Mouse (Mus musculus) embryonic facial prominence, embryonic 11.5 days (tissue): ENCODE data around the gene Plekhs1. TPM values are rescaled to one million over a fixed set of nuclear protein-coding genes. Genes with fewer than 3 reads are reported as not detected.

Experiments
- ATAC-seq: fragments of 200-750 bp; cut with Nextera tagmentation; replicated peaks from 2 replicates; pipeline ENCODE4 v1.8.0; 2017; ENCODE audit warnings: low read depth; ENCODE audit not compliant: insufficient number of reproducible peaks, low FRiP score, low TSS enrichment
- DNase-seq: peaks from one replicate; pipeline ENCODE4 v3.0.0-alpha.2; 2015; ENCODE audit warnings: low spot score
- H3K27ac ChIP-seq: fragments of 300-500 bp; sonication (generic); replicated peaks from 2 replicates; pipeline ENCODE4 v1.5.1; 2014; ENCODE audit warnings: mild to moderate bottlenecking, low read depth, low read length, control low read depth
- H3K27me3 ChIP-seq: fragments of 300-500 bp; sonication (generic); 2 replicates; pipeline ENCODE4 v1.6.1; 2014; ENCODE audit warnings: mild to moderate bottlenecking, low read length, moderate library complexity, mixed read lengths; ENCODE audit not compliant: control insufficient read depth, insufficient read depth
- H3K36me3 ChIP-seq: fragments of 300-500 bp; sonication (generic); replicated peaks from 2 replicates; pipeline ENCODE4 v1.6.1; 2014; ENCODE audit warnings: low read depth, mild to moderate bottlenecking, low read length, moderate library complexity, mixed read lengths; ENCODE audit not compliant: control insufficient read depth, insufficient read depth
- H3K4me1 ChIP-seq: fragments of 300-500 bp; sonication (generic); 2 replicates; pipeline ENCODE4 v1.6.1; 2014; ENCODE audit warnings: low read length, mixed read lengths; ENCODE audit not compliant: control insufficient read depth, insufficient read depth
- H3K4me2 ChIP-seq: fragments of 300-500 bp; sonication (generic); 2 replicates; pipeline ENCODE4 v1.6.1; 2014; ENCODE audit warnings: low read depth, mild to moderate bottlenecking, control low read depth, low read length, moderate library complexity
- H3K4me3 ChIP-seq: fragments of 300-500 bp; sonication (generic); 2 replicates; pipeline ENCODE4 v1.5.1; 2014; ENCODE audit warnings: low read depth, low read length, control low read depth
- H3K9ac ChIP-seq: fragments of 300-500 bp; sonication (generic); replicated peaks from 2 replicates; pipeline ENCODE4 v1.6.1; 2014; ENCODE audit warnings: mild to moderate bottlenecking, control low read depth, low read length
- H3K9me3 ChIP-seq: fragments of 300-500 bp; sonication (generic); replicated peaks from 2 replicates; pipeline ENCODE4 v1.6.1; 2016; ENCODE audit warnings: mild to moderate bottlenecking, low read length, inconsistent platforms, mixed read lengths; ENCODE audit not compliant: control insufficient read depth
- WGBS: fragments of 180-500 bp; shearing (Covaris S2); extraction: QIAGEN DNeasy Blood & Tissue Kit; methylation state at CpG from one replicate; pipeline ENCODE4 v1.1.7; 2014; 5-methylcytosine and 5-hydroxymethylcytosine counted together
- polyA plus RNA-seq: library from polyadenylated mRNA; unstranded; fragments of >200 nt; fragmentation: Nextera tagmentation; extraction: Ambion mirVana; gene quantifications from 2 replicates; pipeline ENCODE4 v1.2.1, GENCODE M21; 2014

Plekhs1 gene
- polyA plus RNA-seq, 1 experiment from 2014 or later = 0.20 TPM

GRCm38 (mm10) chr19:56448784-56449183 lies 12.7 kb upstream of the Plekhs1 start:
- Histone ChIP-seq H3K4me1 (no peaks in the 10 kb centered on the region), H3K27me3 (no peaks in the 10 kb centered on the region), H3K4me3 (no peak overlapping the region), H3K9ac (no peak overlapping the region), H3K27ac (no peak overlapping the region), H3K9me3 (no peaks in the 10 kb centered on the region), H3K36me3 (no peaks in the 10 kb centered on the region), H3K4me2 (no peak overlapping the region)
- no peak for ATAC-seq
- 96% methylated on average over 4 of the region's 4 CpGs for WGBS
- DNase-seq = no peak

- 91% methylated on average over 8 of the region's 8 CpGs for WGBS
- Histone ChIP-seq H3K4me2 (no peak overlapping the region), H3K27me3 (no peaks in the 10 kb centered on the region), H3K9ac (no peak overlapping the region), H3K27ac (no peak overlapping the region), H3K36me3 (no peaks in the 10 kb centered on the region), H3K4me3 (no peak overlapping the region), H3K9me3 (no peaks in the 10 kb centered on the region), H3K4me1 (no peaks in the 10 kb centered on the region)
- no peak for ATAC-seq
- no peak for DNase-seq
Observed at GRCm38 (mm10) chr19:56449537-56449936, 11.9 kb upstream of the Plekhs1 start.

DNA sequence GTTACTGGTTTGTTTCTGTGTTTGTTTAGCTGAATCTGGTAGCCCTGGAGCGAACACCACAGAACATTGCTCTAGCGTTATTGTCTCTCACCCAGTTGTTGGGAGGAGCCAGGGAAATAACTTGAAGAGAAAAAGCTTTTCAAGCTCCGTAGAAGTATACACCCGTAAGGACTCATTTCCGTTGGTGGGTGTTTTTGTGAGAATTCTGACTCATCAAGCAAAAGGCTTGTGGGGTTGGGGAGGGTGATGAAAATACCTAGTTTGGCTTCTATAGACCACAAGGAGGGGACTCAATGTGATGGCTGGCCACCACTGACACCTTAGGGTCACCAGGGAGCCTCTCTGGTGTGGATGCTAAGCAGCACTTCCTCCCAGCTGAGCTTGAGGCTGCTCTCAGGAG lies 10.5 kb upstream of the Plekhs1 start:
- WGBS = 87% methylated on average over 5 of the region's 5 CpGs
- Histone ChIP-seq H3K9ac (no peak overlapping the region), H3K4me2 (no peak overlapping the region), H3K36me3 (no peaks in the 10 kb centered on the region), H3K4me1 (no peaks in the 10 kb centered on the region), H3K9me3 (no peaks in the 10 kb centered on the region), H3K27me3 (no peaks in the 10 kb centered on the region), H3K4me3 (no peak overlapping the region), H3K27ac (no peak overlapping the region)
- DNase-seq = no peak
- no peak for ATAC-seq

DNA sequence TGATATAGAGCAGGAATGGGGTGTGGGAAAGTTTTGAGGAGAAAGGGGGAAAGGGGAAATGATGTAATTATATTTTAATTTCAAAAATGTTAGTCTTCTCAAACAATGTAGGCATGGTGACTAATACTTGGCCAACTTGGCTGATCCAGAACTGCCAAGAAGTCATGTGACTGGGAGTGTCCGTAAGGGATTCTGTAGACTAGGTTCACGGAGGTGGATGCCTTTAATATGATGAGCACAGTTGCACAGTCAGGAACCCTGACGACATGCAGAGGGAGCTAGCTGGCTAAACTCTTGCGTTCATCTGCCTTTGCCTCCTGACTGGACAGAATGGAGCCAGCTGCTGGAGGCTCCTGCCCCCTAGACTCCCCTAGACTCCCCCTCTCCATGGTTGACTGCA lies 9.6 kb upstream of the Plekhs1 start:
- 74% methylated on average over 4 of the region's 4 CpGs for WGBS
- no peak overlapping the region for H3K9ac ChIP-seq
- no peaks in the 10 kb centered on the region for H3K4me1 ChIP-seq
- ATAC-seq (no peak), DNase-seq (no peak)
- H3K27me3 ChIP-seq = no peaks in the 10 kb centered on the region
- H3K4me2 ChIP-seq = no peak overlapping the region
- no peak overlapping the region for H3K27ac ChIP-seq
- no peak overlapping the region for H3K4me3 ChIP-seq
- no peaks in the 10 kb centered on the region for H3K36me3 ChIP-seq
- no peaks in the 10 kb centered on the region for H3K9me3 ChIP-seq

DNA sequence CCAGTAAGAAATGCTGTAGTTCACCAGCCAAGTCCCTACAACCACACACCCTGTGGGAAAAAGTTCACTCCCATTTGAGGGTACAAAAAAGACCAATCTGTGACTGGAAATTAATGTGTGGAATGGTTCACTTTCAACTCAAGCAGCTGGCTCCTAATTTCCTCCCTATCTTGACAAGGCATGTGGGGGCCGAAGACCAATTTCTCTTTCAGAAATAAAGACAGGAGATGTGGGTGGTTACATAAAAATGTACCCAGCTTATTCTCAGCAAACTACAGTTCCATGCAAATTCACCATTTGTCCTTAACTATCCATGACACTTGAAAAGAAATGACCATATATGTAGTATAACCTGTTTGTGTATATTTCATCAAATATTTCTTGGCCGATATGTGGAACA lies 9.0 kb upstream of the Plekhs1 start:
- Histone ChIP-seq H3K4me3 (no peak overlapping the region), H3K36me3 (no peaks in the 10 kb centered on the region), H3K27ac (no peak overlapping the region), H3K9ac (no peak overlapping the region), H3K4me1 (no peaks in the 10 kb centered on the region), H3K4me2 (no peak overlapping the region), H3K27me3 (no peaks in the 10 kb centered on the region), H3K9me3 (no peaks in the 10 kb centered on the region)
- DNase-seq (no peak), ATAC-seq (no peak)
- 92% methylated on average over 2 of the region's 2 CpGs for WGBS

DNA sequence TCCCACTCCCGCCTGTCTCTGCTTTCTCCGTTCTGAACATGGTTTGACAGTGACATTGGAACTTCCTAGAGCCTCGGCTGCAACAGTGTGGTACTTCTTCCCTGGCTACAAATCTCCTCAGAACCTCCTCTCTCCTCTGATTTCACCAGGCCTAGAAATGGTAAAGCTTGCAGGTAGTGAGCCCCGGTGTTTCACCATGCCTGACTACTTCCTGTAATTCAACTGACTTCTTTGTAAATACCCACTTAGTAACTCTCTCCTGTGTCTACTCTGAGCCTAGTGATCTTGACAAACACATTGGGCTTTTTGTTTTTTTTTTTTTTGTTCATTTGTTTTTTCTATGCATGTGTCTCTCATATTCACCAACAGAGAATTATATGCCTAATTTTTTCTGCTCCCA lies 6.6 kb upstream of the Plekhs1 start:
- H3K4me3 ChIP-seq = no peak overlapping the region
- ATAC-seq (no peak), DNase-seq (no peak)
- H3K4me2 ChIP-seq = no peak overlapping the region
- no peaks in the 10 kb centered on the region for H3K4me1 ChIP-seq
- H3K27ac ChIP-seq = no peak overlapping the region
- 71% methylated on average over 4 of the region's 4 CpGs for WGBS
- H3K9ac ChIP-seq = no peak overlapping the region
- H3K36me3 ChIP-seq = no peaks in the 10 kb centered on the region
- H3K9me3 ChIP-seq = no peaks in the 10 kb centered on the region
- H3K27me3 ChIP-seq = no peaks in the 10 kb centered on the region

GRCm38 (mm10) chr19:56455369-56455768 lies 6.1 kb upstream of the Plekhs1 start:
- WGBS = 36% methylated on average over 2 of the region's 2 CpGs

DNA sequence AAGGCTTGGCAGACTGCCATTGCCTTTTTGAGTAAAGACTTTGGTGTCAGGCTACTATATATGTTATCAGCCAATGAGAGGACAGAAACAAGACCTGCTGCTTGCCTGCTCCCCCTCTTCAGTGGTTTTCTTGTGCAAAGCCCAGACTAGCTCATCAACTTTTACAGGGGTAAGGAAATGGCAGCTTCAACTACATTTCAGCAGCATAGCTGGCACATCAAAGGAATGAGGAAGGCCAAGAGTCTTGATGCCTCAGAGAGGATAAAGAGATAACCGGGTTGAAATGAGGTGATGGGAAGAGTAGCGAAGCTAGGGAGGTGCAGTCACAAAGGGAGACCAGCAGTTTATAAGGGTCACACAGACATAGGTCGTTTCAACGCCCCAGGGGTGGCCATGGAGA lies 3.9 kb upstream of the Plekhs1 start:
- no peak overlapping the region for H3K9ac ChIP-seq
- H3K4me1 ChIP-seq = no peaks in the 10 kb centered on the region
- H3K36me3 ChIP-seq = no peaks in the 10 kb centered on the region
- no peak overlapping the region for H3K27ac ChIP-seq
- ATAC-seq (no peak), DNase-seq (no peak)
- H3K4me2 ChIP-seq = no peak overlapping the region
- H3K27me3 ChIP-seq = no peaks in the 10 kb centered on the region
- 88% methylated on average over 4 of the region's 4 CpGs for WGBS
- H3K9me3 ChIP-seq = no peaks in the 10 kb centered on the region
- H3K4me3 ChIP-seq = no peak overlapping the region

More at GRCm38 (mm10) chr19:56455369-56455768, 6.1 kb upstream of the Plekhs1 start:
- no peak overlapping the region for H3K9ac ChIP-seq
- no peak overlapping the region for H3K4me2 ChIP-seq
- H3K4me1 ChIP-seq = no peaks in the 10 kb centered on the region
- no peaks in the 10 kb centered on the region for H3K27me3 ChIP-seq
- no peaks in the 10 kb centered on the region for H3K36me3 ChIP-seq
- ATAC-seq (no peak), DNase-seq (no peak)
- H3K27ac ChIP-seq = no peak overlapping the region
- H3K4me3 ChIP-seq = no peak overlapping the region
- H3K9me3 ChIP-seq = no peaks in the 10 kb centered on the region
